Mouse (Mus musculus) liver, embryonic 12.5 days (tissue): ENCODE measurements around the gene Mast4. TPM values are rescaled to one million over a fixed set of nuclear protein-coding genes. Genes with fewer than 3 reads are reported as not detected.

Source experiments
- ATAC-seq: fragments of 200-750 bp; cut with Nextera tagmentation; 2 replicates; pipeline ENCODE4 v1.8.0; 2017; ENCODE audit warnings: moderate number of reproducible peaks, mild to moderate bottlenecking, moderate library complexity
- H3K27ac ChIP-seq: fragments of 300-500 bp; sonication (generic); 2 replicates; pipeline ENCODE4 v1.5.1; 2016; ENCODE audit warnings: mild to moderate bottlenecking
- H3K27me3 ChIP-seq: fragments of 300-500 bp; sonication (generic); replicated peaks from 2 replicates; pipeline ENCODE4 v1.6.1; 2016; ENCODE audit warnings: mild to moderate bottlenecking, moderate library complexity
- H3K36me3 ChIP-seq: fragments of 300-500 bp; sonication (generic); 2 replicates; pipeline ENCODE4 v1.6.1; 2016; ENCODE audit warnings: mild to moderate bottlenecking, moderate library complexity
- H3K4me1 ChIP-seq: fragments of 300-500 bp; sonication (generic); 2 replicates; pipeline ENCODE4 v1.6.1; 2016
- H3K4me2 ChIP-seq: fragments of 300-500 bp; sonication (generic); 2 replicates; pipeline ENCODE4 v1.6.1; 2016; ENCODE audit warnings: mild to moderate bottlenecking, moderate library complexity
- H3K4me3 ChIP-seq: fragments of 300-500 bp; sonication (generic); 2 replicates; pipeline ENCODE4 v1.5.1; 2016; ENCODE audit warnings: mild to moderate bottlenecking, moderate library complexity
- H3K9ac ChIP-seq: fragments of 300-500 bp; sonication (generic); 2 replicates; pipeline ENCODE4 v1.6.1; 2016; ENCODE audit warnings: mild to moderate bottlenecking, moderate library complexity
- H3K9me3 ChIP-seq: fragments of 300-500 bp; sonication (generic); replicated peaks from 2 replicates; pipeline ENCODE4 v1.6.1; 2016; ENCODE audit warnings: mild to moderate bottlenecking, moderate library complexity
- WGBS: fragments of 180-500 bp; shearing (Covaris S2); methylation state at CpG from one replicate; pipeline ENCODE4 v1.1.7; 2016; ENCODE audit not compliant: insufficient replicate concordance; 5-methylcytosine and 5-hydroxymethylcytosine counted together
- polyA plus RNA-seq: library from polyadenylated mRNA; unstranded; fragments of >200 nt; fragmentation: Nextera tagmentation; extraction: Ambion mirVana; gene quantifications from 2 replicates; pipeline ENCODE4 v1.2.1, GENCODE M21; 2016

The Mast4 gene
- polyA plus RNA-seq, 1 experiment from 2014 or later: 4.7 TPM

DNA sequence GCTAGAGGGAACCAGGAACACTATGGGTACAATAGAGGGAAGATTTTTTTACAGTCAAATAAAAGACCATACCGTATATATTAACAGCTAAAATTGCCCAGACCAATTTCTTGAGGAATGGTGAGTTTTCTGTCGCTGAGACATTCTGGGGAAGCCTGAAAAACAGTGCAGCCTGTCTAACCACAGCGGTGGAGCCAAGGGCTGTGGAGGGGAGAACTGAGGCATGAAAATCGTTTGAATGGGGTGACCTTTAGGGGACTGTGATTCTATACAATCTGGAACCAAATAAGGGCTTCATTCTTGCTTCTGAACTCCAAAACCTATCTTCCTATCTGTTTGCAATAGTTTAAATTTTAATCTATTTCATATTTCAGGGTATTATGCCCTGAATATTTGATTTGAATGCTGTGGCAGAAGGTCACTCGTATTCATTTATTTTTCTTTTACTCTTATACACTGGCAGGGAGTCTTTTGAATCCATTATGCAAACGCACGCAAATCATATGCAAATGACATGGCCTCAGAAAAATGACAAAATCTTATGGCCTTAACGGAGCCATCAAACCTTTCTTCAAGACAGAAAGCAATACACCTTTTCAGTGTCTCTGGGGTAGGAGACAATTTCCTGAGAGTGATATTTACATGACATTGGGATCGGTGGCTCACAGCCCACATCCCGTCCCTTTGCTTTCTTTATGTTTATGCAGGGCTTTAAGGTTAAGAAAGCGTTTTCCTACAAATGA, 642.7 kb downstream of the Mast4 start:
- no peaks in the 10 kb centered on the region for H3K9me3 ChIP-seq
- no peaks in the 10 kb centered on the region for H3K36me3 ChIP-seq
- no peak overlapping the region for H3K27ac ChIP-seq
- ATAC-seq: no peak
- H3K4me3 ChIP-seq: no peak overlapping the region
- H3K4me1 ChIP-seq: 0 out of 2 replicates have a peak, but pooled peaks cover 12% of the 10 kb centered on the region
- H3K27me3 ChIP-seq: no peaks in the 10 kb centered on the region
- WGBS: 68% methylated on average over 11 of the region's 11 CpGs
- no peak overlapping the region for H3K4me2 ChIP-seq
- no peak overlapping the region for H3K9ac ChIP-seq

GRCm38 (mm10) chr13:102690184-102690583, 644.1 kb downstream of the Mast4 start:
- H3K36me3 ChIP-seq: no peaks in the 10 kb centered on the region
- H3K4me1 ChIP-seq: 0 out of 2 replicates have a peak, but pooled peaks cover 12% of the 10 kb centered on the region
- H3K27ac ChIP-seq: no peak overlapping the region
- no peak for ATAC-seq
- H3K9ac ChIP-seq: no peak overlapping the region
- H3K9me3 ChIP-seq: no peaks in the 10 kb centered on the region
- no peaks in the 10 kb centered on the region for H3K27me3 ChIP-seq
- 80% methylated on average over 5 of the region's 5 CpGs for WGBS
- H3K4me3 ChIP-seq: no peak overlapping the region
- no peak overlapping the region for H3K4me2 ChIP-seq

DNA sequence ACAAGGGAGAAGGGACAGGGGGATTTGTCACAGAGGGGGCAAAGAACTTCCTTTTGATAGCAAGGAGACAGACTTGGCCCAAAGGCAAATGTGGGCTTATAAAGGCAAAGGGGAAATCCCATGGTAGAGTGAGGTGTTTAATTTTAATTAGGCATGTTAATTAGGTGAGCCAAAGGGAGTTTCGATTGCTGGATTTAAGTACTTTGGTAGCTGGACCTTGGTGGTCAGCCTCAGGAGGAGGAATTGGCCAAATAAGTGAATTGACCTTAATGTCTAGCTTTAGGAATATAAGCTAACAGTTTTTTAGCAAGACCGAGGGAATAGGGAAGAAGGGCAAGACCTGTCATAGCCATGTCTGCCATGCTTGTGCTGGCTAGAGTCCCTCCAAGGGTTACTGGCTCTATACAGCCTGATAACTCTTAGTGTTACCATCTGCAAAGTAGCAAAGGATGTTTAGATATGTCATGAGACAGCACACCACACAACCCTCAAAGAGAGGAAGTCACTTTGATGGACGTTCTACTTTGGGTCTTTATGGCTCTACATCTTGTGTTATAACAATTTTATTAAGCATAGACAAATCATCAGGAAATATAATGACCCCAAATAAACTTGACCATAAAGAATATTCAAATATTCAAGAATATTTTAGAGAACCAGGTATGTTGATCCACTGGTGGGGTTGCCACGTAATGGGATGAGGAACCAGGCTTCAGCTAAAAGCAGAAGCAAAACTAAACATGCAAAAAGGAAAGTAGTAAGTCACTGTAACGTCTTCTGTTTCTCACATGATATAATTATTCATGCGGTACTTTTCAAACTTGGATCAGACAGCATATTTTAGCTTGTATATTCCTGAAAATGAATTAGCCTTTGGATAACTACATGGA, 644.9 kb downstream of the Mast4 start:
- no peak overlapping the region for H3K4me3 ChIP-seq
- H3K4me1 ChIP-seq: 0 out of 2 replicates have a peak, but pooled peaks cover 12% of the 10 kb centered on the region
- H3K9me3 ChIP-seq: no peaks in the 10 kb centered on the region
- H3K9ac ChIP-seq: no peak overlapping the region
- no peak for ATAC-seq
- no peak overlapping the region for H3K27ac ChIP-seq
- no peak overlapping the region for H3K4me2 ChIP-seq
- H3K36me3 ChIP-seq: no peaks in the 10 kb centered on the region
- WGBS: 45% methylated on average over 6 of the region's 6 CpGs
- no peaks in the 10 kb centered on the region for H3K27me3 ChIP-seq

GRCm38 (mm10) chr13:102688121-102688520, 646.2 kb downstream of the Mast4 start:
- H3K9ac ChIP-seq: no peak overlapping the region
- no peak overlapping the region for H3K4me3 ChIP-seq
- no peaks in the 10 kb centered on the region for H3K9me3 ChIP-seq
- H3K4me1 ChIP-seq: 0 out of 2 replicates have a peak, but pooled peaks cover 8% of the 10 kb centered on the region
- no peaks in the 10 kb centered on the region for H3K27me3 ChIP-seq
- H3K4me2 ChIP-seq: no peak overlapping the region
- no peak for ATAC-seq
- 78% methylated on average over 1 of the region's 1 CpGs for WGBS
- H3K36me3 ChIP-seq: no peaks in the 10 kb centered on the region
- H3K27ac ChIP-seq: no peak overlapping the region

DNA sequence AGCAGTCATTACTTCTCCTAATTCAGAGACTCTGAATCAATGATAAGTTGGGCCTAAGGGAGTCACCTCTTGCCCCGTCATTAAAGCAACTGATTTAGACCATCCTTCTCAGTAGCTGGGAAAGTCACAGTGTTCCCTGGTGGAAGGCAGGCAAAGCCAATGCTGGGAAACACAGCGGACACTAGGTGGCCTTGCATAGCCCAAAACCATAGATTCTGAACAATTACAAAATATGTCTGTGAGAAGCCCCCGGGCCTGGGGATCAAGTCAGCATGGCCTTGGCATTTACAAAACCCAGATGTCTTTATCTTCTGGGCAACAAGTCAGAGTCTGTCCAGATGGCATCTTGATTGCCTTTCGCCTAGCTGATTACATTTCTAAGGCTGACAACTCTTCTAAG, 649.4 kb downstream of the Mast4 start:
- H3K4me3 ChIP-seq: no peak overlapping the region
- no peaks in the 10 kb centered on the region for H3K36me3 ChIP-seq
- H3K9me3 ChIP-seq: no peaks in the 10 kb centered on the region
- no peak overlapping the region for H3K27ac ChIP-seq
- no peak overlapping the region for H3K9ac ChIP-seq
- ATAC-seq: no peak
- no peaks in the 10 kb centered on the region for H3K4me1 ChIP-seq
- 71% methylated on average over 4 of the region's 4 CpGs for WGBS
- no peak overlapping the region for H3K4me2 ChIP-seq
- no peaks in the 10 kb centered on the region for H3K27me3 ChIP-seq
